Mouse (Mus musculus) right cerebral cortex, adult 18-20 months (tissue): ENCODE results near the gene Brinp1.
"Not testable (repeated sequence)": the region's sequence is repeated elsewhere in the genome, so short reads cannot be mapped to it uniquely, and the experiment has no call there.

Experiments
- DNase-seq: peaks from one replicate; pipeline ENCODE4 v3.0.0; 2022; ENCODE audit warnings: mixed read lengths

Gene Brinp1

DNA sequence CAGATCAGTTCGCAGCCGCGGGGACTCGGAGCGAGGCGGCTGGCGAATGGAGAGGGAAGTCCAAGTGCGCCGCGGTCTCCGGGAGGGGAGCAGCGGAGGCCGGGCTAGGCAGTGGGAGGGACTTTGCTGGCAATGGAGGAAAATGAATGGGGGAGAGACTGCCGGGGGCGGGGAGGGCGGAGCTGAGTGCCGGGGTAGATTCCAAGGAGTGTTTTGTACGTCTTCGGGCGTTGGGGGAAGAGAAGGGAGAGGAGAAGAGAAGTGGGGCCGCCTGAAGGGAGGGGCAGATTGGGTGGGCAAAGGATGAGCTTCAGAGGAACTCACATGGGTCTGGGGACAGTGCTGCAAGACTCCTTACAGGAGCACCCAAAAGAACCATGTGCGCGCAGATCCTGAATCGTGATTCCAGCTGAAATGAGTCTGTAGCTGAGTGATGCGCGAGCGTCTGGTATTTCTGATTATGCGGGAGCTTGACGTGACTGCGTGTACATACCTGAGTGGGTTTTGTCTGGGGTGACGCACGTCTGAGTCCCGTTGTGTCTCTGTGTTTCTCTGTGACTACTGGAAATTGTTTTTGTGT is at the start of gene Brinp1:
TSS of gene Brinp1 (minus strand) at position 76 of the 580 bp plus-strand sequence.
- peak; percentile 95 for DNase-seq

DNA sequence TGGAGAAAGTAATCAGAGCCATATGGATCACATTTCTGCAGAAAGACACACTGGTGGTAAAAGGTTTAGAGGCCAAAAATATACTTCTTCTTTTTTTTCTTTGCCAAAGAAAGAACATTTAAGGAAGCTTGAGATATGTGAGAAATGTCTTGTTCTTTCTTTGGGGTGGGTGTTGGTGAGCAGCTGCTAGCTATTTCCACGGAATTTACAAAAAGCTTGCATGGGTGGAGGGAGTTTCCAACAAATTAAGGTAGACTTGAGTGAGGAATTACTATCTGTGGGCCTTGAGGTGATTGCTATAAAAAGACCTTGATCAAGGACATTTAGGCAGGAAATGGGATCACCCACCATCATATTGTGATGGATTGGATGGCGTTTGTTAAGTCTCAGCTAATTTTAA is 3.1 kb upstream of the Brinp1 start:
- DNase-seq, result peak; percentile 54

DNA sequence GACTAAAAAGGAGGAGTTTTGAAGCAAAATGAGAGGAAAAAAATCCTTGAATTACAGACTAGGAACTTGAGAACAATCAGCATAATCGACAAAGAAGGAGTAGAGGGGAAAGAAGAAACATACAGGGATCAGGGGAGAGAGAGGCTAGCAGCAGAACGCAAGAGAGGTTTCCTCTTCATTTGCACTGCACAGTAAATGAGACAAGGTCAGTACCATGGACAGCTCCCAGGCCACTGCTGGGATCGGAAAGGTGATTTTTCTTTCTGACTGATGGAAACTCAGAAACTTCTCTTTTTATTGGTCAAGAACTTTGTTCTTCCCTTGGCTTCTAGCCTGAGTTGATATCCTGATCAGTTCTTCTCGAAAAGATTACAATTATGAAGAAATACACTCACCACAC is 1.4 kb upstream of the Brinp1 start:
- no peak for DNase-seq

- no peak for DNase-seq
These were observed 403 bp downstream of the Brinp1 start for GRCm38 (mm10) chr4:68953667-68954321.

DNA sequence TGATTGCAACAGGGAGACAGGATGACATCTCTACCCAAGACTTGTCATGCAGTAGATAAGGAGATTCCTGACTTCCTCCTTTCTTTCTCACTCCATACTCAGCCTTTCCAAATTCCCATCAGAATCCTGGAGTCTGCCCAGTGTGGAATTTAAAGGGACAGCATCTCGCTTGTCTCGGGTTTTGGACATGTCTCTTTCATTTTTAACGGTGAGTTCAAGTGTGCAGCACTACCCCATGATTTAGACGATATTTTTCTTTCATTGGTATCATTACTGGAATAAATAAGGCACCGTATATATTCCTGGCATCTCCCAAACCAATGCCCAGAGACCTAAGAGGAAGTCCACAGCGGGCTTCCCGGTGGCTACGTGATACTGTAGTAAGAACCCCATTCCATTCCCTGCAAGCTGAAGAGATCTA is 1.1 kb downstream of the Brinp1 start:
- no peak for DNase-seq

- DNase-seq, result peak; percentile 74
These were observed 3.6 kb downstream of the Brinp1 start for GRCm38 (mm10) chr4:68950556-68950955.

- no peak for DNase-seq
These were observed 11.3 kb downstream of the Brinp1 start for GRCm38 (mm10) chr4:68942938-68943337.

- DNase-seq, result peak; percentile 21
These were observed 24.2 kb downstream of the Brinp1 start for GRCm38 (mm10) chr4:68930022-68930421.

DNA sequence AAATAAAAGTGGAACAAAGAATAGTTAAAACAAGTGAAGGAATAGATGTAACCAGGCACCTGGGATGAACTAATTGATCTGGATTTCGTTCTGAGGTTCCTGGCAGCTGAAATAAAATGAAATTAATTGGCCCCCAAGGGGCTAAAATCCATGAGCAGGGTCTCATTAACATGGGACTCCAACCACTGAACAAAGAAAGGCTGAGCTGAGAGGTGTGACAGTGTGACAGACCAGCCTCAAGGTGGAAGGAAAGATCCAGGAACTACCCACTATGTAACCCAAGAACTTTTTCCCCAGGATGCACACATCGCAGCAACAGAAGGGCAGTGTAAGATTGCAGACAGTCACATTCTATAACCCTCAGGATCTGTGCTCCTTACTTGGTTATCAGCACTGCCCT is 28.1 kb downstream of the Brinp1 start:
- no peak for DNase-seq

GRCm38 (mm10) chr4:68922944-68923343 is 31.3 kb downstream of the Brinp1 start:
- DNase-seq, result no peak

GRCm38 (mm10) chr4:68922504-68922903 is 31.7 kb downstream of the Brinp1 start:
- no peak for DNase-seq

DNA sequence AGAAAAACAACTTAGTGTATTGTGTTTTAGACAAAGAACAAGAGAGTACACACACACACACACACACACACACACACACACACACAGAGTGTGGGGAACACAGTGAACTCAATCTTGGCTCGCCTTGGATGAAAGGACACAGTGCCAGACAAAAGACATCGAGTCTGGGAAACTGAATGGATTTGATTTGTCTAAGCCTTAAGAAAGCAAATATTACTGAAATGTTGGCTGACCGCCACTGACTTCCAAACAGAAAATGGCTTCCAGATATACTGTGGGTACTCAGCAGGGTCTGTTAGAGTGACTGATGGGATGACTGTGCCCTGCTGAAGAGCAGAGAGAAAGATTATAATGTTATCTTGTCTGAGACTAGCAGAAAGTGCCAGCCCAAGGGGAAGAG is 34.1 kb downstream of the Brinp1 start:
- DNase-seq, result no peak

DNA sequence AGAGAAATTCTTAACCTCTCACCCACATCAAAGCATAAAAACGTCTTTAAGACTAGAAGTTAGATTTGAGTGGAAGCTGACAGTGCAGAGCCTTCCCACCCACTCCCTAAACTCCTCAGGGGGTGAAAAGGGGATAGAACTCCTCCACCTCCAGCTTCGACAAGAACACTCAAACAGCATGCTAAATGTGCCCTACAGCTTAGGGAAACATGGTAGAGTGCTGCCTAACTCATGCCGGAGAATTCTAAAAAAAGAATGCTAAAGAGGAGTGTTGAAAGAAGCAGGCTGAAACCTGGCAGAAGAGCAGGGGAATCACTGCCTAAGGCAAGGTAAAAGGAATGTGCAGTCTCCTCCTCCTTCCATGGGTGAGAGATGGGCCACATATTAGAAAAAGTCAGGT is 43.3 kb downstream of the Brinp1 start:
- peak; percentile 59 for DNase-seq

DNA sequence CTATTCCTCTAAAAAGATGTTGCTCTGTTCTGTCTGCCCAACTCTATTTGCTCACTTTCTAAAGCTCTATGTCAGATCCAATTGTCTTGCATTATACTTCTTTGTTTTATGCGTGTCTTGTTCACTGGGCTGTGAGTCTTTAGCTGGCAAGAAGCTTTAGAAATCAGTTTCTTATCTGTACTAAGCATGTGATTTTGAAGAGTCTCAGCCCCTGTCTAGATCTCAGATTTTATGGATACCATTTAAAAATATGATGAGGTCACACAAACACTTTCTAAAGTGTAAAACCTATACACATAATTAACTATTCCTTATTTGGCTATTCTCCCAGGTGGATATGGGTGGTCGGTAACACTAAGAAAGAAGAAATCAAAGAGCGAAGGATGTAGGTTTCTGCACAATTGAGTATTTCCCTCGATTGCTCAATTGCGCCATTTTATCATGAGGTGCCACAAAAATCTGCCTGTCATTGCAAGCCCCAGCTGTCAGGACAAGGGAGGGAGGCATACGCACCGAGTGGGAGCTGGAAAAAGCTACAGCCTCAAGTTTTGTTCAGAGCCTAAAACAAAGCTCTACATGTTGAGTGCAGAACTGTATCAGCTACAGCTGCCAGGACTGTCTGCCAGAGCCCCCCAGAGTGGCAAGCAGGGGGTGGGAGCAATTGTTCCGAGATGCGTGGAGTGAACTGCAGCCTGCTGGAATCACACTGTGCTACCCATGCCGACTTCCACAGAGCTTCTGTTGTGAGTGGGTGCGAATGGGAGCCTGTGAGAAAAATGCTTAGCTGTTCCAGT is 47.6 kb downstream of the Brinp1 start:
- DNase-seq, result peak; percentile 87

- peak; percentile 23 for DNase-seq
These were observed 63.7 kb downstream of the Brinp1 start for GRCm38 (mm10) chr4:68890526-68890925.

GRCm38 (mm10) chr4:68886276-68886675 is 67.9 kb downstream of the Brinp1 start:
- no peak for DNase-seq

- DNase-seq, result no peak
These were observed 82.2 kb downstream of the Brinp1 start for GRCm38 (mm10) chr4:68872028-68872427.

DNA sequence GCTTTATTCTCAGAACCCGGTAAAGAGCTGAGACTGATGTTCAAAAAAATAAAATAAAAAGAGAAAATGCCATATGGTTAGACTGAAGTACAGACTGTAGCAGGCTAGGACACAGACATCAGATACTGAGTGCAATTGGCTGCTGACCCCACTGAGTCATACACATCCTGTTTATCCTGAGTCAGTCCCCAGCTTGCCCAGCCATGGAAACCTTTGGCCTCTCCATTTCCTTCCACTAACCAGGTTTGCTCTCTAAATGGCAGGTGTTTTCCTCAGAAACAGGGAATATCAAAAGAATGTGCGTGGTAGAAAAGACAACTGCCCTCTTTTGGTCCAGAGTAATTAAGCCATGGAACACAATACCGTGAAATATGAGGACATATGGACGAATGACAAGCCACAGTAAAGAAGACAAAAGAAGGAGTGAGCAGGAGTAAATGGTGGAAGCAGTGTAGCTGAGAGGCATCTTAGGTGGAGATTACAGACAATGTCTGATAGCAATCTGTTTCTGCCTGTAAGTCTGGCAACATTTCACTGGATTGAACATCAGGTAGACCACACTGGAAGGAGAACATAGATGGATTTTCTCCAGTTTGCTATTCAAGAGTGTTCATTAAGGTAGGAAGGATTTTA is 88.9 kb downstream of the Brinp1 start:
- DNase-seq, result no peak

DNA sequence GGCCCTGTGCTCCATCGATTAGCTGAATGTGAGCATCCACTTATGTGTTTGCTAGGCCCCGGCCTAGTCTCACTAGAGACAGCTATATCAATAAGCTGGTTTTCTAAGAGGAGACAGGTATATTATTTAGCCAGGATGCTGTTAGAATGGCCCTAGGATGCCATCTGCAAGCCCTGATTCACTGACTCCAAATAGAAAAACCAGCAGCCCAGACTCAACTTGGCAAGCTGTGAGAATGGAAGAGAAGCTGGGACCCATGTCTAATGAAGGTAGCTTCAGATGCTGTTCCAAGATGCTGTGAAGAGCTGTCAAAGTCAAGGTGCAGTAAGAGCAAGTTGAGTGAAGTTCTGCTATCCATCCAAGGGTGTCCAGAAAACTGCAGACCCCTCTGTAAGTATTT is 89.5 kb downstream of the Brinp1 start:
- no peak for DNase-seq

- no peak for DNase-seq
These were observed 97.3 kb downstream of the Brinp1 start for GRCm38 (mm10) chr4:68856868-68857267.

DNA sequence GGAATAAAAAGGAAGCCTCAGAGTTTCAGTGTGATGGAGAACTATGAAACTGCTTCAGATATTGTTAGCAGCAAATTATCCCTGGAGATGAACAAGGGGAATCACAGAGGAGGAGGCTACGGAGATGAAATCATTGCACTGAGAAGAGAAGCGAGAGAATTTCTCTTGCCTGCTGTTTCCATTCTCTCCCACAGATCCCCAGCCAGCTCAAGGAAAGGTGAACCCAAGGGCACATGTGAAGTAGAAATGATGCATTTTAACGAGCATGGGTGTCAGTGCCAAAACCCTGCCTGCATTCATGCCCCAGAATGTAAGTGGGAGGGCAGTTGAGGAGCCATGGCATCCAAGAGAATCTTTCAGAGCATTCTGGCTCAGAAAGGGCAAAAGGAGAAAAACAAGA is 104.5 kb downstream of the Brinp1 start:
- peak; percentile 49 for DNase-seq

- DNase-seq, result no peak
These were observed 107.2 kb downstream of the Brinp1 start for GRCm38 (mm10) chr4:68846976-68847375.

DNA sequence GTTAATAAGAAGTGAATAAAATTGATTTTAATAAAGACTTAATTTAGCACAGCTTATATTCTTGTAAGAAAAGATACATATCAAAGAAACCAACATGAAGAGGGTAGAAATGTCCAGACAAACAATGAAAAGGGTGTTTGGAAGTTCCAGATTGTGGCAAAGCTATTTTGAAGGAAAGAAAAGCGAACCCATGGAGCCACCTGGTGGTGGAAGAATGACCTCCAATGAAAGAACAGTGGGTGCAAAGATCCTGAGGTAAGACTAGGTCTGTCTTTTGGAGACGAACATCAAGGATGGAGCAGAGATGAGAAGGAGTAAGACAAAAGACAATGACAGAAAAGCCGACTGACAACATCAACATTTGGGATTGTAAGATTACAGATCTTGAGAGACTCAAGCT is 108.2 kb downstream of the Brinp1 start:
- no peak for DNase-seq

- not testable (repeated sequence) for DNase-seq
These were observed 140.2 kb downstream of the Brinp1 start for GRCm38 (mm10) chr4:68813997-68814396.
